Mouse (Mus musculus) limb, embryonic 11.5 days (tissue): ENCODE measurements around the gene Pitpna. TPM values are rescaled to one million over a fixed set of nuclear protein-coding genes. Genes with fewer than 3 reads are reported as not detected.
A peak's percentile ranks its signal among the peaks of the same experiment; 100 is the strongest.

Experiments
- ATAC-seq: fragments of 200-750 bp; cut with Nextera tagmentation; 2 replicates; pipeline ENCODE4 v1.8.0; 2017; ENCODE audit warnings: low read depth; ENCODE audit not compliant: insufficient number of reproducible peaks, low FRiP score, low TSS enrichment
- DNase-seq: peaks from one replicate; pipeline ENCODE4 v3.0.0-alpha.2; 2015; ENCODE audit warnings: low spot score
- H3K27ac ChIP-seq: fragments of 300-500 bp; sonication (generic); replicated peaks from 2 replicates; pipeline ENCODE4 v1.5.1; 2014; ENCODE audit warnings: low read depth, mild to moderate bottlenecking, low read length
- H3K27me3 ChIP-seq: fragments of 300-500 bp; sonication (generic); 2 replicates; pipeline ENCODE4 v1.6.1; 2014; ENCODE audit warnings: mild to moderate bottlenecking, low read length, mixed read lengths; ENCODE audit not compliant: control insufficient read depth, insufficient read depth
- H3K36me3 ChIP-seq: fragments of 300-500 bp; sonication (generic); 2 replicates; pipeline ENCODE4 v1.6.1; 2014; ENCODE audit warnings: mild to moderate bottlenecking, low read length, moderate library complexity, mixed read lengths; ENCODE audit not compliant: control insufficient read depth, insufficient read depth
- H3K4me1 ChIP-seq: fragments of 300-500 bp; sonication (generic); 2 replicates; pipeline ENCODE4 v1.6.1; 2014; ENCODE audit warnings: low read length, mixed read lengths; ENCODE audit not compliant: control insufficient read depth, insufficient read depth
- H3K4me2 ChIP-seq: fragments of 300-500 bp; sonication (generic); 2 replicates; pipeline ENCODE4 v1.6.1; 2014; ENCODE audit warnings: low read depth, mild to moderate bottlenecking, moderate library complexity; ENCODE audit not compliant: severe bottlenecking
- H3K4me3 ChIP-seq: fragments of 300-500 bp; sonication (generic); 2 replicates; pipeline ENCODE4 v1.5.1; 2014; ENCODE audit warnings: low read depth, low read length
- H3K9ac ChIP-seq: fragments of 300-500 bp; sonication (generic); 2 replicates; pipeline ENCODE4 v1.6.1; 2014; ENCODE audit warnings: mild to moderate bottlenecking, low read length
- H3K9me3 ChIP-seq: fragments of 300-500 bp; sonication (generic); 2 replicates; pipeline ENCODE4 v1.6.1; 2016; ENCODE audit warnings: low read length; ENCODE audit not compliant: control insufficient read depth
- WGBS: fragments of 180-500 bp; shearing (Covaris S2); extraction: QIAGEN DNeasy Blood & Tissue Kit; methylation state at CpG from one replicate; pipeline ENCODE4 v1.1.7; 2014; 5-methylcytosine and 5-hydroxymethylcytosine counted together
- polyA plus RNA-seq: library from polyadenylated mRNA; unstranded; fragments of >200 nt; fragmentation: Nextera tagmentation; extraction: Ambion mirVana; gene quantifications from 2 replicates; pipeline ENCODE4 v1.2.1, GENCODE M21; 2014

Gene Pitpna
- polyA plus RNA-seq, 1 experiment from 2014 or later, result 67.3 TPM

DNA sequence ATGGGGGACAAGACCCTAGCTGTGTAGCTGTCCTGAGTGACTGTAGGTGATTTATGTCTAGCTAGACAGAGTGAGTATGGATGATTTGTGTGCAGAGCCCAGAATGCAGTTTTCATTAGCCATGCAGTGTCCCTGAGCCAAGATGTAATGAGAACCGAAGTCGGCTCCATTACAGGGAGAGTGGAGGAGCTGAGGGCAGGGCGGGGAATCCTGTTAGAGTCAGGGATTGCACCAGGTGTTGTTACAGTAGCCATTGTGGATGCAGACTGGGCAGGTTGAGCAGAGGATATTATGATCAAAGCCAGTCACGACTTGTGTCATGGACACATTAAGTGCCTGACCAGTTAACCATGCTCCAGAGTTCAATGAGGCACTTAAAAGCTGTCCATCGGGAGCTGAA lies 55.4 kb downstream of the Pitpna start:
- WGBS, result 85% methylated on average over 5 of the region's 5 CpGs
- Histone ChIP-seq H3K4me3 (no peak overlapping the region), H3K9ac (no peak overlapping the region), H3K9me3 (no peaks in the 10 kb centered on the region), H3K27ac (no peak overlapping the region), H3K27me3 (no peaks in the 10 kb centered on the region), H3K36me3 (no peaks in the 10 kb centered on the region), H3K4me2 (no peak overlapping the region), H3K4me1 (no peaks in the 10 kb centered on the region)
- ATAC-seq, result no peak
- DNase-seq, result no peak

GRCm38 (mm10) chr11:75644684-75645083 lies 56.8 kb downstream of the Pitpna start:
- H3K27me3 ChIP-seq, result no peaks in the 10 kb centered on the region
- WGBS, result 84% methylated on average over 9 of the region's 9 CpGs

GRCm38 (mm10) chr11:75647681-75648211 lies 59.8 kb downstream of the Pitpna start:
- ATAC-seq (no peak), DNase-seq (no peak)
- H3K9ac ChIP-seq, result no peak overlapping the region
- H3K4me2 ChIP-seq, result no peak overlapping the region
- no peaks in the 10 kb centered on the region for H3K4me1 ChIP-seq
- WGBS, result 74% methylated on average over 6 of the region's 6 CpGs
- H3K27me3 ChIP-seq, result peaks cover 6% of the 10 kb centered on the region
- no peaks in the 10 kb centered on the region for H3K9me3 ChIP-seq
- H3K27ac ChIP-seq, result no peak overlapping the region
- H3K4me3 ChIP-seq, result no peak overlapping the region
- no peaks in the 10 kb centered on the region for H3K36me3 ChIP-seq

More at GRCm38 (mm10) chr11:75644684-75645083, 56.8 kb downstream of the Pitpna start:
- Histone ChIP-seq H3K4me3 (no peak overlapping the region), H3K4me2 (no peak overlapping the region), H3K9me3 (no peaks in the 10 kb centered on the region), H3K4me1 (no peaks in the 10 kb centered on the region), H3K27ac (no peak overlapping the region), H3K36me3 (no peaks in the 10 kb centered on the region), H3K9ac (no peak overlapping the region)
- no peak for DNase-seq
- no peak for ATAC-seq

DNA sequence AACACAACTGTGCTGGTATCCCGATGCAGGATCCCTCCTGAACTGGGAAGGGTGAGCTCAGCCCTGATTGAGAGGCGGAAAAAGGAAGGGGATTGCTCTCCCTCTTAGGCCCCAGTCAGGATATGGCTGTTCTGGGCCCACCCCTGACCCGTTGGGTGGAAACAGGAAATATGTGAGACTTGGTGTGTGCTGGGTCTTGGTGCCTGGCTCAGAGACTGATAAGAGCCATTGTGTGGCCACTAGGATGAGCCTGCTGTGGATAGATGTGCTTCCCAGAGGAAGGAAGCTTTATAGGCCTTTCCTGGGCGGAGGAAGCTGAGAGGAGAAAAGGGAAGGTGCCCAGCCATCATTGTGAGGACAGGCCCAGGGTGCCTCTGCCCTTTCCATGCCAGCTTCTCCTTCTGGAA lies 61.3 kb downstream of the Pitpna start:
- H3K27ac ChIP-seq, result no peak overlapping the region
- H3K4me2 ChIP-seq, result no peak overlapping the region
- H3K36me3 ChIP-seq, result no peaks in the 10 kb centered on the region
- H3K9ac ChIP-seq, result no peak overlapping the region
- no peak for DNase-seq
- no peaks in the 10 kb centered on the region for H3K9me3 ChIP-seq
- no peak overlapping the region for H3K4me3 ChIP-seq
- H3K4me1 ChIP-seq, result peaks cover 7% of the 10 kb centered on the region
- peaks cover 13% of the 10 kb centered on the region for H3K27me3 ChIP-seq
- no peak for ATAC-seq
- WGBS, result 77% methylated on average over 4 of the region's 4 CpGs

DNA sequence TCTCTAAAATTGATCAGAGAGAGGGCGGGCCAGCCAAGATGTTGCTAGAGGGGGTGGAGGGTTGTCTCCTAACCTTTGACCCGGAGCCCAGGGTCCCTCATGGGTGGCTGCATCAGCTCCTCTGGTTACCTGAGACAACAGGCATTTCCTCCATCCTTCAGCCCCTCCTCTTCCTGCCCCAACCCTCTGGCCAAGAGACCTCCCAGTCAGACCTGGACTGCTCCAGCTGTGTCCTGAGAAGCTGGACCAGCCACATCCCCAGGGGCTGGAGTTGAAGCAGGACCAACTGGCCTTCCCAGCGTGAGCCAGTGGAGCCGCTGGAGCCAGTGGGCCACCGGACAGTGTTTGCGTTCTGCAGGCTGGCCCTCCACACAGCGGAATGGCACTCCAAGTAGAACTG lies 62.4 kb downstream of the Pitpna start, which contains the start of gene Myo1c:
TSS of gene Myo1c (plus strand) at position 194 of the 400 bp plus-strand sequence.
- Histone ChIP-seq H3K4me1 (peaks cover 11% of the 10 kb centered on the region), H3K4me2 (peak within 1 kb of the TSS; percentile 93), H3K27me3 (peaks cover 21% of the 10 kb centered on the region), H3K4me3 (peak within 1 kb of the TSS; percentile 62), H3K36me3 (no peaks in the 10 kb centered on the region), H3K27ac (no peak within 1 kb of the TSS), H3K9me3 (no peaks in the 10 kb centered on the region), H3K9ac (peak within 1 kb of the TSS; percentile 74)
- no peak for ATAC-seq
- DNase-seq, result no peak
- whole genome bisulfite sequencing, result 69% methylated on average over 7 of the region's 7 CpGs

DNA sequence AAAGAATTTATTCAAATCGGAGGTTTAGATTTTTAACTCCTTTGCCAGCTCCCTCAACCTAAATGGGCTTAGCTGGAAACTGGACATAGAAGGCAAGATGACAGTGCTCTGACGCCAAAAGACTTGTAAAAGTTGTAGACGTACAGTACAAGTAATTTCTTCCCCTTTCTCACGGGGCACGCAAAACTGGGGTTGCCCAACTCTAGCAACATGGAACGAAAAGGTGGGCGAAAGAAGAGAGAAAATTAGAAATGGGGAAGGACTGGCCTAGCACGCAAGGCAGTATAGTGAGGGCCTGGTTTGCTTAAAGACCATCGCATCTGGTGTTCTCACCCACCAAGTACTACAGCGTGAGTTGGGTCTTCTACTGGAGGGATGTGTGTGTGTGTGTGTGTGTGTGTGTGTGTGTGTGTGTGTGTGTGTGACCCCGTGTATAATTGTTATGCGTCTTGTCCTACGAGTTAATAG lies 63.1 kb downstream of the Pitpna start:
- no peak overlapping the region for H3K27ac ChIP-seq
- H3K36me3 ChIP-seq, result no peaks in the 10 kb centered on the region
- H3K9me3 ChIP-seq, result no peaks in the 10 kb centered on the region
- DNase-seq, result no peak
- peak overlapping the region; percentile 62 for H3K4me3 ChIP-seq
- peaks cover 14% of the 10 kb centered on the region for H3K4me1 ChIP-seq
- H3K4me2 ChIP-seq, result peak overlapping the region; percentile 93
- peaks cover 21% of the 10 kb centered on the region for H3K27me3 ChIP-seq
- peak overlapping the region; percentile 74 for H3K9ac ChIP-seq
- no peak for ATAC-seq
- 50% methylated on average over 13 of the region's 13 CpGs for WGBS

- peaks cover 21% of the 10 kb centered on the region for H3K27me3 ChIP-seq
- ATAC-seq (peak; percentile 38), DNase-seq (peak; percentile 72)
- peak overlapping the region; percentile 93 for H3K4me2 ChIP-seq
- peaks cover 15% of the 10 kb centered on the region for H3K4me1 ChIP-seq
- H3K36me3 ChIP-seq, result no peaks in the 10 kb centered on the region
- under 1% methylated on average over 54 of the region's 54 CpGs for WGBS
- H3K4me3 ChIP-seq, result peak overlapping the region; percentile 62
- H3K9ac ChIP-seq, result peak overlapping the region; percentile 74
- no peaks in the 10 kb centered on the region for H3K9me3 ChIP-seq
- H3K27ac ChIP-seq, result no peak overlapping the region
Measured at GRCm38 (mm10) chr11:75651426-75652221, 63.7 kb downstream of the Pitpna start.

DNA sequence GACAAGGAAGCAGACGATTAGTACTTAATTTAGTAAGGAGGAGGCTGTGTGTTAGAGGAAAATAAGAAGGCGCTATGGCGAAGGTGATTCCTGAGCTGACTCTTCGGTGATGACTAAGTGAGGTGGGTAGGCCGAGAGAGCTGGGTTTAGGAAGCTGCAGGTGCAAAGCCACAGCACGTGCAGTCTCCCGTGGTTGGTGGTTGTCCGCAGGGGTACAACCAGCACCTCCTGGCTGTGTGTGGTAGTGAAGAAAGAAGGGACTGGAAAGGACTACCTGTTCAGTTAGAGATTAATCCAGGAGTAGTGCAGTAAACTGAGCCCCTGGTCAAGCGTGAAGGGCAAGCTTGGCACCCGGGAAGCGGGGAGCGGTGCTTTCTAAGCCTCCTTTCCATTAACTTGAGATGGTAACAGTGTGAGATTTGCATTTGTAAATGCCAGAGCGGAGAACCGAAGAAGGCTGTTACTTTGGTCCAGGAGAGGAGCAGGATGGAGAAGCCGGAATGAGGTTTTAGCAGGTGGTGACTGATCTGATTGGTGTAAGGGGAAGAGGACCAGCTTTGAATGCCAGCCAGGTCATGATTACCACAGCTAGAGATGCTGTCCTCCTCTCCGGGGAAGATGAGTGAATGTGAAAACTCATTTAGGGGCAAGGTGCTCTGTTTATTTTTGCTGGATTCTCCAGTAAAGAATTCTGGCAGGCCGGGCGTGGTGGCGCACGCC lies 64.5 kb downstream of the Pitpna start:
- Histone ChIP-seq H3K4me2 (peak overlapping the region; percentile 93; the same call in 1 of the 2 replicates), H3K36me3 (no peaks in the 10 kb centered on the region), H3K9ac (no peak overlapping the region), H3K27me3 (peaks cover 21% of the 10 kb centered on the region), H3K4me1 (peaks cover 16% of the 10 kb centered on the region), H3K27ac (no peak overlapping the region), H3K4me3 (peak overlapping the region; percentile 62), H3K9me3 (no peaks in the 10 kb centered on the region)
- 21% methylated on average over 20 of the region's 20 CpGs for WGBS
- ATAC-seq (no peak), DNase-seq (no peak)
